Mouse (Mus musculus) MEL (cell line): Measurements from ENCODE around the gene Igsf8. TPM values are rescaled to one million over a fixed set of nuclear protein-coding genes. Genes with fewer than 3 reads are reported as not detected.
A peak's percentile ranks its signal among the peaks of the same experiment; 100 is the strongest.

Experiments used
- DNase-seq: peaks from one replicate; pipeline ENCODE4 v3.0.0; 2011; ENCODE audit warnings: low read depth, low spot score
- H3K27ac ChIP-seq: 2 replicates; pipeline ENCODE4 v1.5.1; 2012; ENCODE audit warnings: low read depth, mild to moderate bottlenecking, control low read depth, low read length, moderate library complexity; ENCODE audit not compliant: control insufficient read depth
- H3K27me3 ChIP-seq, 2 experiments: fragments of 150-350 bp in 1 of 2; sonication (generic) in 1 of 2; 2 replicates each; pipeline ENCODE4 v1.6.1; 2012; ENCODE audit warnings: low read length in 2 of 2, mild to moderate bottlenecking in 2 of 2, improper control_type of control experiment in 1 of 2, moderate library complexity in 1 of 2; ENCODE audit not compliant: insufficient read depth in 2 of 2, control insufficient read depth in 1 of 2
- H3K36me3 ChIP-seq, 2 experiments: 2 replicates each; pipeline ENCODE4 v1.6.1; 2012 to 2014; ENCODE audit warnings: low read length in 2 of 2, improper control_type of control experiment in 1 of 2, inconsistent platforms in 1 of 2, mild to moderate bottlenecking in 1 of 2; ENCODE audit not compliant: insufficient read depth in 2 of 2, control insufficient read depth in 1 of 2
- H3K4me1 ChIP-seq, 2 experiments: fragments of 150-350 bp in 1 of 2; sonication (generic) in 1 of 2; 2 replicates each; pipeline ENCODE4 v1.6.1; 2012; ENCODE audit warnings: low read length in 2 of 2, improper control_type of control experiment in 1 of 2, mild to moderate bottlenecking in 1 of 2; ENCODE audit not compliant: insufficient read depth in 2 of 2, control insufficient read depth in 1 of 2
- H3K4me3 ChIP-seq, 2 experiments: fragments of 150-350 bp in 1 of 2; sonication (generic) in 1 of 2; 2 replicates each; pipeline ENCODE4 v1.5.1; 2012; ENCODE audit warnings: low read depth in 2 of 2, low read length in 2 of 2, mild to moderate bottlenecking in 2 of 2, moderate library complexity in 2 of 2, control low read depth in 1 of 2, improper control_type of control experiment in 1 of 2; ENCODE audit not compliant: control insufficient read depth in 1 of 2, insufficient read depth in 1 of 2
- H3K79me2 ChIP-seq: 2 replicates; pipeline ENCODE4 v1.6.1; 2012; ENCODE audit warnings: mild to moderate bottlenecking, low read length, moderate library complexity; ENCODE audit not compliant: control insufficient read depth, poor library complexity, insufficient read depth
- H3K9ac ChIP-seq: 2 replicates; pipeline ENCODE4 v1.6.1; 2012; ENCODE audit warnings: low read depth, mild to moderate bottlenecking, control low read depth, low read length, moderate library complexity; ENCODE audit not compliant: control insufficient read depth, poor library complexity, severe bottlenecking
- H3K9me3 ChIP-seq: fragments of 150-350 bp; sonication (generic); replicated peaks from 2 replicates; pipeline ENCODE4 v1.6.1; 2012; ENCODE audit warnings: mild to moderate bottlenecking, low read length, improper control_type of control experiment, moderate library complexity; ENCODE audit not compliant: insufficient read depth
- ELF1 ChIP-seq: IDR thresholded peaks from 2 replicates; pipeline ENCODE4 v1.6.1; 2014; ENCODE audit warnings: low read depth, mild to moderate bottlenecking, inconsistent platforms, low read length, improper control_type of control experiment, moderate library complexity
- EP300 ChIP-seq, 2 experiments: IDR thresholded peaks; 2 replicates each; pipeline ENCODE4 v1.6.1; 2011; ENCODE audit warnings: improper control_type of control experiment in 2 of 2, low read length in 2 of 2, low read depth in 1 of 2, mild to moderate bottlenecking in 1 of 2
- GATA1 ChIP-seq: IDR thresholded peaks from 2 replicates; pipeline ENCODE4 v1.6.1; 2011; ENCODE audit warnings: low read depth, low read length, improper control_type of control experiment
- HCFC1 ChIP-seq: IDR thresholded peaks from 2 replicates; pipeline ENCODE4 v1.6.1; 2012; ENCODE audit warnings: low read depth, mild to moderate bottlenecking, inconsistent platforms, low read length, improper control_type of control experiment, moderate library complexity
- JUND ChIP-seq: IDR thresholded peaks from 2 replicates; pipeline ENCODE4 v1.6.1; 2011; ENCODE audit warnings: low read depth, mild to moderate bottlenecking, improper control_type of control experiment, low read length
- MAFK ChIP-seq: IDR thresholded peaks from 2 replicates; pipeline ENCODE4 v1.6.1; 2011; ENCODE audit warnings: low read depth, mild to moderate bottlenecking, low read length, improper control_type of control experiment, borderline replicate concordance
- MAX ChIP-seq: IDR thresholded peaks from 2 replicates; pipeline ENCODE4 v1.6.1; 2011; ENCODE audit warnings: low read length, improper control_type of control experiment
- MAZ ChIP-seq: IDR thresholded peaks from 2 replicates; pipeline ENCODE4 v1.6.1; 2012; ENCODE audit warnings: low read depth, mild to moderate bottlenecking, inconsistent platforms, low read length, improper control_type of control experiment
- MYC ChIP-seq: IDR thresholded peaks from 2 replicates; pipeline ENCODE4 v1.6.1; 2011; ENCODE audit warnings: low read depth, mild to moderate bottlenecking, low read length, improper control_type of control experiment, moderate library complexity
- NELFE ChIP-seq: IDR thresholded peaks from 2 replicates; pipeline ENCODE4 v1.6.1; 2011; ENCODE audit warnings: low read depth, low read length, improper control_type of control experiment
- NRF1 ChIP-seq: IDR thresholded peaks from 2 replicates; pipeline ENCODE4 v1.6.1; 2014; ENCODE audit warnings: low read depth, mild to moderate bottlenecking, inconsistent platforms, low read length, improper control_type of control experiment, moderate library complexity; ENCODE audit not compliant: poor library complexity, insufficient read depth, severe bottlenecking
- POLR2A ChIP-seq, 2 experiments: IDR thresholded peaks; 2 replicates each; pipeline ENCODE4 v1.6.1; 2011 to 2012; ENCODE audit warnings: low read length in 2 of 2, mild to moderate bottlenecking in 2 of 2, control low read depth in 1 of 2, improper control_type of control experiment in 1 of 2, low read depth in 1 of 2, moderate library complexity in 1 of 2; ENCODE audit not compliant: control insufficient read depth in 1 of 2, insufficient read depth in 1 of 2, poor library complexity in 1 of 2
- POLR2AphosphoS5 ChIP-seq: IDR thresholded peaks from 2 replicates; pipeline ENCODE4 v1.6.1; 2012; ENCODE audit warnings: low read depth, borderline replicate concordance, mild to moderate bottlenecking, inconsistent platforms, low read length, moderate library complexity, mixed read lengths
- RAD21 ChIP-seq: IDR thresholded peaks from 2 replicates; pipeline ENCODE4 v1.6.1; 2011; ENCODE audit warnings: mild to moderate bottlenecking, low read depth, low read length, improper control_type of control experiment
- RCOR1 ChIP-seq: IDR thresholded peaks from 2 replicates; pipeline ENCODE4 v1.6.1; 2012; ENCODE audit warnings: low read depth, mild to moderate bottlenecking, inconsistent platforms, low read length, improper control_type of control experiment
- SIN3A ChIP-seq: IDR thresholded peaks from 2 replicates; pipeline ENCODE4 v1.6.1; 2012; ENCODE audit warnings: low read length, improper control_type of control experiment, inconsistent platforms
- TAL1 ChIP-seq: IDR thresholded peaks from 2 replicates; pipeline ENCODE4 v1.6.1; 2012; ENCODE audit warnings: mild to moderate bottlenecking, inconsistent platforms, low read length, moderate library complexity, mixed read lengths
- TBP ChIP-seq: IDR thresholded peaks from 2 replicates; pipeline ENCODE4 v1.8.0; 2011; ENCODE audit warnings: low read depth, low read length, improper control_type of control experiment
- UBTF ChIP-seq: IDR thresholded peaks from 2 replicates; pipeline ENCODE4 v1.6.1; 2012; ENCODE audit warnings: low read depth, mild to moderate bottlenecking, inconsistent platforms, low read length, improper control_type of control experiment, moderate library complexity, borderline replicate concordance; ENCODE audit not compliant: insufficient read depth
- USF2 ChIP-seq, 2 experiments: IDR thresholded peaks; 2 replicates each; pipeline ENCODE4 v1.6.1; 2011 to 2012; ENCODE audit warnings: improper control_type of control experiment in 2 of 2, low read length in 2 of 2, borderline replicate concordance in 1 of 2, inconsistent platforms in 1 of 2, low read depth in 1 of 2, mild to moderate bottlenecking in 1 of 2; ENCODE audit not compliant: insufficient read depth in 1 of 2
- ZC3H11A ChIP-seq: IDR thresholded peaks from 2 replicates; pipeline ENCODE4 v1.6.1; 2012; ENCODE audit warnings: low read depth, mild to moderate bottlenecking, inconsistent platforms, low read length, improper control_type of control experiment
- polyA plus RNA-seq, 2 experiments: library from polyadenylated mRNA; stranded (reverse) in 1 of 2; unstranded in 1 of 2; fragments of >175 nt in 1 of 2; fragments of >200 nt in 1 of 2; gene quantifications; 2 replicates each; pipeline versions ENCODE4 v1.2.1 to v1.2.4; 2012; ENCODE audit warnings: low replicate concordance in 2 of 2, low read depth in 1 of 2; ENCODE audit not compliant: insufficient read length in 2 of 2, insufficient read depth in 1 of 2, missing spikeins in 1 of 2
- total RNA-seq: library from RNA; depleted of rRNA; stranded (reverse); fragments of 300-350 nt; gene quantifications from 2 replicates; pipeline ENCODE4 v1.2.3, GENCODE M21; 2012

The Igsf8 gene
- total and polyA plus RNA-seq, 3 experiments: 88.0 to 97.2 TPM; not detected in 1

DNA sequence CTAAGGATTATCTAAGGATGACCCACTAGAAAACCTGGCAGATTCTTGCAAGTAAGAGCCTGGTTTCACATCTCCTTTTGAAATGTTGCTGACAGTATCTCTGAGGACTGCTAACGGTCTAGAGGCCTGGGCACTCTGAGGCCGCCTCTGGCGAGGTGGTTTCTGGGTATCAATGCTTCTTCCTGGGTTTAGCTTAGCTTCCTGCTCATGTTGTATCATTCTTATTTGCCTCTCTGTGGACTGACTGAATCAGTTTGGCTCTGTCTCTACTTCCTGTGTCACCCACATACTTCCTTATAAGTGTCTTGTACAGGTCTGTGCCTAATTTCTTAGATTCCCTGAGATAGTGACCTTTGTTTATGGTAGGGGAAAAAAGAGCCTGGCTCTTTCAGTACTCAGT lies 15.7 kb downstream of the Igsf8 start:
- Histone ChIP-seq H3K36me3 (peaks cover 0 to 16% of the 10 kb centered on the region in 2 experiments; a peak in 2 of 4 replicates), H3K4me1 (peaks cover 6 to 26% of the 10 kb centered on the region in 2 experiments), H3K9me3 (no peaks in the 10 kb centered on the region), H3K79me2 (no peaks in the 10 kb centered on the region)
- DNase-seq: peak; percentile 74
- TF ChIP-seq MAZ (no peak), EP300 (IDR thresholded peaks at IDR 0.05; ENCODE audit: low read depth in 1 of 2, low read length in 2 of 2) (no peak), JUND (no peak), ZC3H11A (no peak), HCFC1 (peak; percentile 68), MAX (no peak), NELFE (0 out of 2 replicates have a peak, but pooled peaks have one; percentile 37), RCOR1 (peak; percentile 18; the same call in 1 of the 2 replicates), POLR2A (IDR thresholded peaks at IDR 0.05; ENCODE audit: control insufficient read depth in 1 of 2, insufficient read depth in 1 of 2, low read depth in 1 of 2, low read length in 2 of 2, poor library complexity in 1 of 2) (peak in 1 of 2 experiments; percentile 67; a peak in 2 of 4 replicates), NRF1 (no peak), MAFK (no peak), ELF1 (peak; percentile 83), USF2 (IDR thresholded peaks at IDR 0.05; ENCODE audit: borderline replicate concordance in 1 of 2, insufficient read depth in 1 of 2, low read depth in 1 of 2, low read length in 2 of 2) (no peak), TBP (peak; percentile 67)
- TF ChIP-seq, all 39 proteins: peak for 6
- no peak overlapping the region for H3K4me3 ChIP-seq
- peak overlapping the region; percentile 38; the same call in 1 of the 2 replicates for H3K9ac ChIP-seq
- H3K27ac ChIP-seq: peak overlapping the region; percentile 47
- no peaks in the 10 kb centered on the region for H3K27me3 ChIP-seq

DNA sequence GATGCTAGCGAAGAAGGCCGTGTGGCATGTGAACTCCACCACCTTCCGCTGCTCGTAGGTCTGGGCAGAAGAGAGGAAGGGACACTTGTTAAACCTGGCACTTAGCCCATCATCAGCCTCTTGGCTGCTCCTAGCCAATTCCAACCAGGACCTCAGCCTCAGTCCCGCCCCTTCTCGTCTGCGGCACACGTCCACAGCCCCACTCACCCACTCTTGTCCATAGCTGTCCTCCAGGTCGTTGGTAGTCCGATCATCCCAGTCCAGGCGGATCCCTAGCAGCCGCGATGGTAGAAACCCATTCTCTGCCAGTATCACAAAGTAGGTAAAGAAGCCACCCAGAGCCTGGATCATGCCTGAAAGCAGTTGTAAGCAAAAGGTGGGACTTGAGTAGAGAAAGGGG lies 16.9 kb downstream of the Igsf8 start:
- Histone ChIP-seq H3K9ac (no peak overlapping the region), H3K9me3 (no peaks in the 10 kb centered on the region), H3K4me3 (no peak overlapping the region), H3K4me1 (peaks cover 6 to 28% of the 10 kb centered on the region in 2 experiments), H3K79me2 (no peaks in the 10 kb centered on the region), H3K27me3 (no peaks in the 10 kb centered on the region; a peak in 1 of 4 replicates), H3K27ac (no peak overlapping the region), H3K36me3 (peaks cover 0 to 16% of the 10 kb centered on the region in 2 experiments; a peak in 2 of 4 replicates)
- TF ChIP-seq USF2 (IDR thresholded peaks at IDR 0.05; ENCODE audit: borderline replicate concordance in 1 of 2, insufficient read depth in 1 of 2, low read depth in 1 of 2, low read length in 2 of 2): no peak
- TF ChIP-seq NRF1: no peak
- TF ChIP-seq SIN3A: no peak
- TF ChIP-seq EP300 (IDR thresholded peaks at IDR 0.05; ENCODE audit: low read depth in 1 of 2, low read length in 2 of 2): no peak
- TF ChIP-seq POLR2A (IDR thresholded peaks at IDR 0.05; ENCODE audit: control insufficient read depth in 1 of 2, insufficient read depth in 1 of 2, low read depth in 1 of 2, low read length in 2 of 2, poor library complexity in 1 of 2): no peak
- no peak for TF ChIP-seq MAZ
- TF ChIP-seq UBTF: no peak
- no peak for TF ChIP-seq ELF1
- TF ChIP-seq GATA1: no peak
- TF ChIP-seq TBP: no peak
- no peak for TF ChIP-seq RAD21
- no peak for TF ChIP-seq MYC
- no peak for TF ChIP-seq POLR2AphosphoS5
- no peak for TF ChIP-seq TAL1
- no peak for DNase-seq
